Mouse (Mus musculus) testis, adult 2 months (tissue): ENCODE data around the gene Kcnk15. TPM values are rescaled to one million over a fixed set of nuclear protein-coding genes. Genes with fewer than 3 reads are reported as not detected.

Experiments
- H3K27ac ChIP-seq: fragments of 200-500 bp; 2 replicates; pipeline ENCODE4 v1.5.1; 2012; ENCODE audit warnings: low read depth, low read length; ENCODE audit not compliant: control insufficient read depth, insufficient read depth
- H3K27me3 ChIP-seq: fragments of 200-500 bp; 2 replicates; pipeline ENCODE4 v1.6.1; 2012; ENCODE audit warnings: mild to moderate bottlenecking, low read length, moderate library complexity; ENCODE audit not compliant: control insufficient read depth, insufficient read depth
- H3K36me3 ChIP-seq: fragments of 200-500 bp; 2 replicates; pipeline ENCODE4 v1.6.1; 2012; ENCODE audit warnings: mild to moderate bottlenecking, low read length; ENCODE audit not compliant: control insufficient read depth, insufficient read depth
- H3K4me1 ChIP-seq: fragments of 200-500 bp; 2 replicates; pipeline ENCODE4 v1.6.1; 2012; ENCODE audit warnings: low read length; ENCODE audit not compliant: control insufficient read depth, insufficient read depth
- H3K4me3 ChIP-seq: fragments of 200-500 bp; 2 replicates; pipeline ENCODE4 v1.5.1; 2012; ENCODE audit warnings: low read depth, mild to moderate bottlenecking, low read length, moderate library complexity, mixed read lengths; ENCODE audit not compliant: control insufficient read depth
- CTCF ChIP-seq: fragments of 200-500 bp; IDR thresholded peaks from 2 replicates; pipeline ENCODE4 v1.5.1; 2012; ENCODE audit warnings: low read depth, mild to moderate bottlenecking, inconsistent platforms, low read length, moderate library complexity; ENCODE audit not compliant: control insufficient read depth, insufficient read depth, insufficient replicate concordance
- POLR2A ChIP-seq: fragments of 200-500 bp; IDR thresholded peaks from 2 replicates; pipeline ENCODE4 v1.6.1; 2012; ENCODE audit warnings: low read depth, mild to moderate bottlenecking, inconsistent platforms, low read length, moderate library complexity; ENCODE audit not compliant: control insufficient read depth
- polyA plus RNA-seq: library from polyadenylated mRNA; depleted of rRNA; stranded (reverse); fragments of >200 nt; gene quantifications from 2 replicates; pipeline ENCODE4 v1.2.3, GENCODE M21; 2012; rRNA removed

The Kcnk15 gene
- polyA plus RNA-seq, 1 experiment: not detected

- H3K4me3 ChIP-seq: no peak overlapping the region
- H3K4me1 ChIP-seq: 0 out of 2 replicates have a peak, but pooled peaks cover 2% of the 10 kb centered on the region
- H3K27me3 ChIP-seq: no peaks in the 10 kb centered on the region
- no peaks in the 10 kb centered on the region for H3K36me3 ChIP-seq
- no peak overlapping the region for H3K27ac ChIP-seq
- TF ChIP-seq CTCF (no peak), POLR2A (no peak)
Observed at GRCm38 (mm10) chr2:163904323-163904722, 50.9 kb downstream of the Kcnk15 start.

- no peaks in the 10 kb centered on the region for H3K27me3 ChIP-seq
- H3K4me3 ChIP-seq: no peak overlapping the region
- H3K4me1 ChIP-seq: 0 out of 2 replicates have a peak, but pooled peaks cover 2% of the 10 kb centered on the region
- no peak for TF ChIP-seq POLR2A
- no peak for TF ChIP-seq CTCF
- H3K27ac ChIP-seq: no peak overlapping the region
- no peaks in the 10 kb centered on the region for H3K36me3 ChIP-seq
Observed at GRCm38 (mm10) chr2:163907131-163907530, 53.7 kb downstream of the Kcnk15 start.

Other genes with a start within 250 kb of the Kcnk15 start
- 208 and 270 TPM in 2 replicates for gene Serinc3, start 208.5 kb upstream of the Kcnk15 start, polyA plus RNA-seq
- gene Pkig, start 195.3 kb upstream of the Kcnk15 start, polyA plus RNA-seq: 319 and 325 TPM in 2 replicates
- 2.9 and 4.8 TPM in 2 replicates for gene Ada, start 103.4 kb upstream of the Kcnk15 start, polyA plus RNA-seq
- 4.9 and 5.1 TPM in 2 replicates for gene Ccn5, start 32.8 kb upstream of the Kcnk15 start, polyA plus RNA-seq
- 1.1 and 1.5 TPM in 2 replicates for gene Rims4, start 65.0 kb downstream of the Kcnk15 start, polyA plus RNA-seq
- gene Ywhab, start 141.3 kb downstream of the Kcnk15 start, polyA plus RNA-seq: 14.1 and 15.7 TPM in 2 replicates
- 10.6 and 10.7 TPM in 2 replicates for gene Pabpc1l, start 171.8 kb downstream of the Kcnk15 start, polyA plus RNA-seq
- gene Stk4, start 216.7 kb downstream of the Kcnk15 start, polyA plus RNA-seq: 14.7 and 14.8 TPM in 2 replicates
- 44.1 and 48.8 TPM in 2 replicates for gene Tomm34, start 217.5 kb downstream of the Kcnk15 start, polyA plus RNA-seq